Mouse (Mus musculus) lung, adult 18-20 months (tissue): ENCODE measurements around the gene Mat2b.
"Not testable (repeated sequence)": the region's sequence is repeated elsewhere in the genome, so short reads cannot be mapped to it uniquely, and the experiment has no call there.

Experiments
- DNase-seq, 2 experiments: peaks; one replicate each; pipeline ENCODE4 v3.0.0; 2022; ENCODE audit warnings: mixed read lengths in 2 of 2

Gene Mat2b

GRCm38 (mm10) chr11:40695103-40695502, at the start of gene Mat2b:
TSS of gene Mat2b (minus strand) at chr11:40695203.
- no peak for DNase-seq

- no peak for DNase-seq
Measured at GRCm38 (mm10) chr11:40744348-40744747, 49.3 kb upstream of the Mat2b start.

GRCm38 (mm10) chr11:40741605-40742262, 46.7 kb upstream of the Mat2b start:
- DNase-seq: no peak

- no peak for DNase-seq
Measured at GRCm38 (mm10) chr11:40737369-40737768, 42.4 kb upstream of the Mat2b start.

- DNase-seq: no peak
Measured at GRCm38 (mm10) chr11:40734251-40734752, 39.3 kb upstream of the Mat2b start.

GRCm38 (mm10) chr11:40733339-40734174, 38.6 kb upstream of the Mat2b start, which contains the start of the genes Hmmr and Nudcd2:
TSS of gene Hmmr (minus strand) at chr11:40733422.
TSS of gene Nudcd2 (plus strand) at chr11:40733667.
- peak; percentile 95 to 96 for DNase-seq

- DNase-seq: no peak
Measured at GRCm38 (mm10) chr11:40732997-40733338, 38.0 kb upstream of the Mat2b start.

- DNase-seq: no peak
Measured at GRCm38 (mm10) chr11:40718324-40718723, 23.3 kb upstream of the Mat2b start.

GRCm38 (mm10) chr11:40715524-40715923, 20.5 kb upstream of the Mat2b start:
- DNase-seq: no peak

GRCm38 (mm10) chr11:40713858-40714257, 18.9 kb upstream of the Mat2b start:
- no peak for DNase-seq

- DNase-seq: not testable (repeated sequence)
Measured at GRCm38 (mm10) chr11:40709899-40710298, 14.9 kb upstream of the Mat2b start.

GRCm38 (mm10) chr11:40694311-40695087, 504 bp downstream of the Mat2b start:
- peak; percentile 48 to 67 for DNase-seq

- DNase-seq: peak; percentile 58 to 65
Measured at GRCm38 (mm10) chr11:40693366-40693951, 1.5 kb downstream of the Mat2b start.

GRCm38 (mm10) chr11:40692511-40693365, 2.3 kb downstream of the Mat2b start:
- DNase-seq: peak; percentile 95

GRCm38 (mm10) chr11:40692101-40692509, 2.9 kb downstream of the Mat2b start:
- no peak for DNase-seq

- no peak for DNase-seq
Measured at GRCm38 (mm10) chr11:40690444-40691127, 4.4 kb downstream of the Mat2b start.

GRCm38 (mm10) chr11:40683295-40683694, 11.7 kb downstream of the Mat2b start:
- DNase-seq: no peak

- no peak for DNase-seq
Measured at GRCm38 (mm10) chr11:40682456-40682855, 12.5 kb downstream of the Mat2b start.

- DNase-seq: no peak
Measured at GRCm38 (mm10) chr11:40677169-40677568, 17.8 kb downstream of the Mat2b start.

GRCm38 (mm10) chr11:40675014-40675730, 19.8 kb downstream of the Mat2b start:
- no peak for DNase-seq
